Mouse (Mus musculus): ENCODE results near the gene Lca5l. TPM values are rescaled to one million over a fixed set of nuclear protein-coding genes. Genes with fewer than 3 reads are reported as not detected.
"Not testable (repeated sequence)": the region's sequence is repeated elsewhere in the genome, so short reads cannot be mapped to it uniquely, and the experiment has no call there.

The Lca5l gene
- polyA plus RNA-seq, 1 experiment: 0.18 TPM

- Histone ChIP-seq H3K27ac (ENCODE audit: control insufficient read depth, insufficient read depth, low read length) (no peak overlapping the region), H3K27me3 (ENCODE audit: control insufficient read depth, insufficient read depth, low read length) (no peaks in the 10 kb centered on the region), H3K36me3 (ENCODE audit: control insufficient read depth, insufficient read depth, low read length) (no peaks in the 10 kb centered on the region; the same call in 1 of the 2 replicates), H3K4me3 (ENCODE audit: control insufficient read depth, insufficient read depth, low read length) (no peak overlapping the region), H3K4me1 (replicated peaks; ENCODE audit: control insufficient read depth, insufficient read depth, low read length) (no peaks in the 10 kb centered on the region)
- no peak for TF ChIP-seq CTCF (IDR thresholded peaks at IDR 0.05; ENCODE audit: borderline replicate concordance, control insufficient read depth, extremely low read depth, insufficient read depth, low read length, poor library complexity)
- TF ChIP-seq POLR2A (IDR thresholded peaks at IDR 0.05; ENCODE audit: control insufficient read depth, extremely low read depth, insufficient read depth, low read length, poor library complexity): no peak
- no peak for DNase-seq
- 95% methylated on average over 4 of the region's 4 CpGs for WGBS
Observed at GRCm38 (mm10) chr16:96150995-96151394, 41.1 kb downstream of the Lca5l start.

GRCm38 (mm10) chr16:96149311-96149710 is 42.8 kb downstream of the Lca5l start:
- no peak for DNase-seq
- 88% methylated on average over 9 of the region's 9 CpGs for WGBS
- TF ChIP-seq CTCF (IDR thresholded peaks at IDR 0.05; ENCODE audit: borderline replicate concordance, control insufficient read depth, extremely low read depth, insufficient read depth, low read length, poor library complexity): no peak
- H3K36me3 ChIP-seq (ENCODE audit: control insufficient read depth, insufficient read depth, low read length): no peaks in the 10 kb centered on the region; the same call in 1 of the 2 replicates
- H3K4me1 ChIP-seq (replicated peaks; ENCODE audit: control insufficient read depth, insufficient read depth, low read length): peaks cover 4% of the 10 kb centered on the region; the same call in 1 of the 2 replicates
- no peak overlapping the region for H3K4me3 ChIP-seq (ENCODE audit: control insufficient read depth, insufficient read depth, low read length)
- H3K27me3 ChIP-seq (ENCODE audit: control insufficient read depth, insufficient read depth, low read length): no peaks in the 10 kb centered on the region
- H3K27ac ChIP-seq (ENCODE audit: control insufficient read depth, insufficient read depth, low read length): no peak overlapping the region

- no peak for DNase-seq
- Histone ChIP-seq H3K27me3 (ENCODE audit: control insufficient read depth, insufficient read depth, low read length) (no peaks in the 10 kb centered on the region), H3K4me3 (ENCODE audit: control insufficient read depth, insufficient read depth, low read length) (no peak overlapping the region), H3K4me1 (replicated peaks; ENCODE audit: control insufficient read depth, insufficient read depth, low read length) (peaks cover 4% of the 10 kb centered on the region; the same call in 1 of the 2 replicates), H3K27ac (ENCODE audit: control insufficient read depth, insufficient read depth, low read length) (no peak overlapping the region), H3K36me3 (ENCODE audit: control insufficient read depth, insufficient read depth, low read length) (no peaks in the 10 kb centered on the region; the same call in 1 of the 2 replicates)
- TF ChIP-seq POLR2A (IDR thresholded peaks at IDR 0.05; ENCODE audit: control insufficient read depth, extremely low read depth, insufficient read depth, low read length, poor library complexity): no peak
- no peak for TF ChIP-seq CTCF (IDR thresholded peaks at IDR 0.05; ENCODE audit: borderline replicate concordance, control insufficient read depth, extremely low read depth, insufficient read depth, low read length, poor library complexity)
- WGBS: 88% methylated on average over 6 of the region's 6 CpGs
Observed at GRCm38 (mm10) chr16:96148834-96149233, 43.2 kb downstream of the Lca5l start.

DNA sequence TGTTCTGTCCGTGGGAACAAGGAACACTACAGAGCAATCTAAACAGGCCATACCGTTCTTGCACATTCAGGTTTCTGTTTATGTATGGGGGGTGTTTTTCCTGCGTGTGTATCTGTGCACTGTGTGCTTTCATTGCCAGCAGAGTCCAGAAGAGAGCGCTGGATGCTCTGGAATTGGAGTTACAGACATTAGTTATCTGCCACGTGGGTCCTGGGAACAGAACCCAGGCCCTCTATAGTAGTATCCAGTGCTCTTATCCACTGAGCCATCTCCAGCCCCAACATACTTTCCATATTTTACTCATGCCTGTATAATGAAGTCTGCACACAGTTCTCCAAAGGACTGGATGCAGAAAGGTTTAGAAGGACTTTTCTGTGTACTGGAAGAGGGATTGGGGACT is 46.3 kb downstream of the Lca5l start:
- WGBS: 3% methylated on average over 5 of the region's 5 CpGs
- no peaks in the 10 kb centered on the region for H3K27me3 ChIP-seq (ENCODE audit: control insufficient read depth, insufficient read depth, low read length)
- DNase-seq: no peak
- no peaks in the 10 kb centered on the region for H3K36me3 ChIP-seq (ENCODE audit: control insufficient read depth, insufficient read depth, low read length)
- H3K4me1 ChIP-seq (replicated peaks; ENCODE audit: control insufficient read depth, insufficient read depth, low read length): peaks cover 4% of the 10 kb centered on the region; the same call in 1 of the 2 replicates
- no peak overlapping the region for H3K27ac ChIP-seq (ENCODE audit: control insufficient read depth, insufficient read depth, low read length)
- H3K4me3 ChIP-seq (ENCODE audit: control insufficient read depth, insufficient read depth, low read length): peak overlapping the region; percentile 63
- TF ChIP-seq POLR2A (IDR thresholded peaks at IDR 0.05; ENCODE audit: control insufficient read depth, extremely low read depth, insufficient read depth, low read length, poor library complexity) (no peak), CTCF (IDR thresholded peaks at IDR 0.05; ENCODE audit: borderline replicate concordance, control insufficient read depth, extremely low read depth, insufficient read depth, low read length, poor library complexity) (no peak)

DNA sequence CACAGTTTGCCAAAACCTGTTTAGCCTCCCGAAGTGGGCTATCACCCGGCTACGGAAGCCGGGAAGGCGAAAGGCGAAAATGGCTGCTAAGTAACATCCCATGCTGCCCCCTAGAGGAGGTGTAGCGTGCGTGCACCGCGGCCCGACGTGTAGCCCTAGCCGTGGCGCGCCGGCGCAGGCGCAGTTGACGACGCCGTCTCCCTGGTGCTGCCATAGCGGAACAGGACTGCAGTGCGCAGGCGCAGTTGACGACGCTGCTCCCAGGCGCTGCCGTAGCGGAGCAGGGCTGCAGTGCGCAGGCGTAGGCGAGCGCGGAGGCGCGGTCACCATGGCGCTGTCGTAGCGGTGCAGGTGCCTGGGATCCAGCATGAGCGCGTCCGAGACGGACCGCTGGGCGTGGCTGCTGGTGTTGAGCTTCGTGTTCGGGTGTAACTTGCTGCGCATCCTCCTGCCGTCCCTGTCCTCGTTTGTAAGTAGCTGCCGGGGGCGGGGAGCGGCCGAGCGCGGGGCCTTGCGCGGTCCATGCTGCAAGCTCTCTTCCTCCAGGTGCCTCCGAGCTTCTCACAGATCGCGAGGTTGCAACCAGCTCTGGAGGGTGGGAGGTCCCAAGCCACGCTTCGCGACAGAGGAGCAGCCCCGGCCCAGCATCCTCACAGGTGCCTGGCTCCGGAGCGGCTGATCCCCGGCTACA is 46.8 kb downstream of the Lca5l start, which contains the start of gene Wrb:
Gene Wrb (plus strand): TSS at position 298 of the 691 bp plus-strand sequence.
- under 1% methylated on average over 68 of the region's 68 CpGs for WGBS
- Histone ChIP-seq H3K4me1 (replicated peaks; ENCODE audit: control insufficient read depth, insufficient read depth, low read length) (peaks cover 4% of the 10 kb centered on the region; the same call in 1 of the 2 replicates), H3K36me3 (ENCODE audit: control insufficient read depth, insufficient read depth, low read length) (no peaks in the 10 kb centered on the region), H3K27ac (ENCODE audit: control insufficient read depth, insufficient read depth, low read length) (no peak within 1 kb of the TSS), H3K27me3 (ENCODE audit: control insufficient read depth, insufficient read depth, low read length) (no peaks in the 10 kb centered on the region), H3K4me3 (ENCODE audit: control insufficient read depth, insufficient read depth, low read length) (peak within 1 kb of the TSS; percentile 63)
- peak; percentile 99 for DNase-seq
- TF ChIP-seq POLR2A (IDR thresholded peaks at IDR 0.05; ENCODE audit: control insufficient read depth, extremely low read depth, insufficient read depth, low read length, poor library complexity) (peak; percentile 60), CTCF (IDR thresholded peaks at IDR 0.05; ENCODE audit: borderline replicate concordance, control insufficient read depth, extremely low read depth, insufficient read depth, low read length, poor library complexity) (peak; percentile 95)

- H3K36me3 ChIP-seq (ENCODE audit: control insufficient read depth, insufficient read depth, low read length); H3K4me3 ChIP-seq (ENCODE audit: control insufficient read depth, insufficient read depth, low read length); H3K27ac ChIP-seq (ENCODE audit: control insufficient read depth, insufficient read depth, low read length); DNase-seq; H3K4me1 ChIP-seq (replicated peaks; ENCODE audit: control insufficient read depth, insufficient read depth, low read length); H3K27me3 ChIP-seq (ENCODE audit: control insufficient read depth, insufficient read depth, low read length): not testable (repeated sequence)
- WGBS: 23% methylated on average over 6 of the region's 6 CpGs
Observed at GRCm38 (mm10) chr16:96144748-96145109, 47.3 kb downstream of the Lca5l start.

- Histone ChIP-seq H3K27me3 (ENCODE audit: control insufficient read depth, insufficient read depth, low read length) (no peaks in the 10 kb centered on the region), H3K27ac (ENCODE audit: control insufficient read depth, insufficient read depth, low read length) (no peak overlapping the region), H3K4me3 (ENCODE audit: control insufficient read depth, insufficient read depth, low read length) (no peak overlapping the region), H3K36me3 (ENCODE audit: control insufficient read depth, insufficient read depth, low read length) (peaks cover 9% of the 10 kb centered on the region), H3K4me1 (replicated peaks; ENCODE audit: control insufficient read depth, insufficient read depth, low read length) (peaks cover 8% of the 10 kb centered on the region)
- WGBS: 12% methylated on average over 9 of the region's 9 CpGs
- TF ChIP-seq CTCF (IDR thresholded peaks at IDR 0.05; ENCODE audit: borderline replicate concordance, control insufficient read depth, extremely low read depth, insufficient read depth, low read length, poor library complexity) (no peak), POLR2A (IDR thresholded peaks at IDR 0.05; ENCODE audit: control insufficient read depth, extremely low read depth, insufficient read depth, low read length, poor library complexity) (no peak)
- no peak for DNase-seq
Observed at GRCm38 (mm10) chr16:96128466-96128865, 63.6 kb downstream of the Lca5l start.
